Mouse (Mus musculus): ENCODE measurements around the gene Tead1.
"Not testable (repeated sequence)": the region's sequence is repeated elsewhere in the genome, so short reads cannot be mapped to it uniquely, and the experiment has no call there.

DNA sequence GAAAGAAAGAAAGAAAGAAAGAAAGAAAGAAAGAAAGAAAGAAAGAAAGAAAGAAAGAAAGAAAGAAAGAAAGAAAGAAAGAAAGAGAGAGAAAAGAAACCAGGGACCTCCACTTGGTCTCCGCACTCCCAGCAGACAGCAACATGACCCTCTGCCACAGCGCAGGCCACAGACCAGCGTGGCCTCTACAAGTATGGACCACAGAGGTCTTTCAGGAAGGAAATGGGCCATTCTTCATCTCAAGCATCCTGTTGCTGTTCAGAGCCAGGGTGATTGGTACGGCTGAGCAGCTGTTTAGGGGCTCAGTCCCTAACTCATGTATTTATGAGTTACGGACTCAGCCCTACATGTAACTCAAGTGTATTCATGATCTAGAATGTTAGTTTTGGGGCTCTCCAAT is 256.8 kb downstream of the Tead1 start:
- not testable (repeated sequence) for TF ChIP-seq CTCF (IDR thresholded peaks at IDR 0.05; ENCODE audit: low read depth, low read length); TAL1 (conservative IDR thresholded peaks at IDR 0.05; ENCODE audit: low read depth, low read length)
